Mouse (Mus musculus): ENCODE measurements at regions not wholly inside any gene's neighbourhood (a gene's known extent, or its start where the extent isn't known, plus 50 kb on each side); places are given as distances from the start of the nearest gene placed in this dataset.

GRCm38 (mm10) chr15:61517265-61517664, 594.5 kb upstream of the A1bg start:
- DNase-seq (ENCODE audit: low spot score in 2 of 2): no peak

GRCm38 (mm10) chr15:61514324-61514723, 591.5 kb upstream of the A1bg start:
- no peak for DNase-seq (ENCODE audit: low spot score in 2 of 2)

GRCm38 (mm10) chr15:61508806-61509205, 586.0 kb upstream of the A1bg start:
- DNase-seq (ENCODE audit: low spot score in 2 of 2): peak in 1 of 2 experiments; percentile 9

GRCm38 (mm10) chr15:61506361-61506897, 583.6 kb upstream of the A1bg start:
- DNase-seq (ENCODE audit: low spot score in 2 of 2): no peak

GRCm38 (mm10) chr15:61503436-61503835, 580.6 kb upstream of the A1bg start:
- peak in 1 of 2 experiments; percentile 29 for DNase-seq (ENCODE audit: low spot score in 2 of 2)

- DNase-seq (ENCODE audit: low spot score in 2 of 2): no peak
Measured at GRCm38 (mm10) chr15:61489731-61490130, 566.9 kb upstream of the A1bg start.

- DNase-seq (ENCODE audit: low spot score in 2 of 2): no peak
Measured at GRCm38 (mm10) chr15:61481861-61482260, 559.0 kb upstream of the A1bg start.

- no peak for DNase-seq (ENCODE audit: low spot score in 2 of 2)
Measured at GRCm38 (mm10) chr15:61473900-61474299, 551.1 kb upstream of the A1bg start.

- no peak for DNase-seq (ENCODE audit: low spot score in 2 of 2)
Measured at GRCm38 (mm10) chr15:61455042-61455441, 532.2 kb upstream of the A1bg start.

GRCm38 (mm10) chr15:61454350-61454671, 531.5 kb upstream of the A1bg start:
- peak in 1 of 2 experiments; percentile 7 for DNase-seq (ENCODE audit: low spot score in 2 of 2)

- DNase-seq (ENCODE audit: low spot score in 2 of 2): no peak
Measured at GRCm38 (mm10) chr15:61453656-61454349, 531.0 kb upstream of the A1bg start.

GRCm38 (mm10) chr15:61450217-61450616, 527.4 kb upstream of the A1bg start:
- no peak for DNase-seq (ENCODE audit: low spot score in 2 of 2)

- DNase-seq (ENCODE audit: low spot score in 2 of 2): no peak
Measured at GRCm38 (mm10) chr15:61448482-61448881, 525.7 kb upstream of the A1bg start.

GRCm38 (mm10) chr15:61446053-61446840, 523.4 kb upstream of the A1bg start:
- no peak for DNase-seq (ENCODE audit: low spot score in 2 of 2)

GRCm38 (mm10) chr15:61441734-61442398, 519.1 kb upstream of the A1bg start:
- DNase-seq (ENCODE audit: low spot score in 2 of 2): no peak

- no peak for DNase-seq (ENCODE audit: low spot score in 2 of 2)
Measured at GRCm38 (mm10) chr15:61441012-61441411, 518.2 kb upstream of the A1bg start.

GRCm38 (mm10) chr15:61440284-61440683, 517.5 kb upstream of the A1bg start:
- DNase-seq (ENCODE audit: low spot score in 2 of 2): no peak

- DNase-seq (ENCODE audit: low spot score in 2 of 2): no peak
Measured at GRCm38 (mm10) chr15:61439623-61440170, 516.9 kb upstream of the A1bg start.

GRCm38 (mm10) chr15:61428818-61429415, 506.1 kb upstream of the A1bg start:
- DNase-seq (ENCODE audit: low spot score in 2 of 2): no peak

GRCm38 (mm10) chr15:61422989-61423388, 500.2 kb upstream of the A1bg start:
- DNase-seq (ENCODE audit: low spot score in 2 of 2): no peak

- DNase-seq (ENCODE audit: low spot score in 2 of 2): no peak
Measured at GRCm38 (mm10) chr15:61417506-61417905, 494.7 kb upstream of the A1bg start.
